Mouse (Mus musculus): Measurements from ENCODE around the gene Ly6g6e.

Ly6g6e gene

DNA sequence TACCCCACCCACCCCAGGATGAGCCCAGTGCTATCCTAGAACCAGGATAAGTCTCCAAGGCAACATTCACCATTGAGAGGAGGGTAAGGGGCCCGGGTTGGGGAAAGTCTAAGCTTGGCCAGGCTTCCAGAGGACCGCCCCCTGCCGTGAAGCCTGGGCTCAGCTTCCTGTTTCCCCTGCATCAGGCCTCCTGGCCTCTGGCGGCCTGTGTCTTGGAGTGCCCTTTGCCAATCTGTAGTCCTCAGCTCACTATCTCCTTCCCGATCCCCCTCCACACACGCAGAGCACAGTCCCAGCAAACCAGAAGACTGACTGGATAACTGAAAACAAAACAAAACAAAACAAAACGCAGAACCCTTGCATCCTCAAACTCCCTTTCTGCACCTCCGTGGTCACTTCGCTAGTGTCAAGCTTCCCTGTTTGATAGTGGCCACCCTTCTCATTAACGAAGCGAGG lies 27.1 kb upstream of the Ly6g6e start, which contains the start of gene Clic1:
Clic1 (plus strand) TSS at position 406 of the 456 bp plus-strand sequence.
- DNase-seq (ENCODE audit: low spot score) = peak; percentile 70

DNA sequence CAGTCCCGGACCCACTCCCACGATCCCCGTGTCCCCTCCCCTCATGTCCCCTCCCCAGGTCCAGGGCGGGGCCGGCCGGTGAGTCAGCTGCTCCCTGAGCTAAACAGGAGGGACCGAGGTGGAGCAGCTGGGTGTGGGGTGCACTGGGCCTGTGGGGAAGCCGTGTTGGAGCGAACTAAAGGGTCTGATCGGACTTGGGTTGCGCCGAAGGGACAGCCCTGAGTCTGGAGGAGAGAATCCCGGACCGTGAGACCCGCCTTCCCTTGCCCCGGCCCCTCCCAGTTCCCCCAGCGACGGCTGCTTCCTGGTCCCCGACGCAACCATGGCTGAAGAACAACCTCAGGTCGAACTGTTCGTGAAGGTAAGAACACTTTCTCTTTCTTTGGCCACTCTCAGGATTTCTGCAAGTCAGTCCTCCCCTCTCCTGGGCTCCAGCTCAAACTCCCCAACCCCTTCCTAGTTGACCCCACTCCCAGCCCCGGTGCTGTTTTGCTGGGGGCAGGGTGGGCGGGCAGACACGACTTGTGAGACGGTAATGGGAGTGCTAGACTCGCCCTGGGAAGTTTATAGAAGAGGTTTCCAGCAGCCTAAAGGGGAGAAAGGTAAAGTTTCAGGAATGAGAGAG lies 26.5 kb upstream of the Ly6g6e start:
- peak; percentile 61 for DNase-seq (ENCODE audit: low spot score)

DNA sequence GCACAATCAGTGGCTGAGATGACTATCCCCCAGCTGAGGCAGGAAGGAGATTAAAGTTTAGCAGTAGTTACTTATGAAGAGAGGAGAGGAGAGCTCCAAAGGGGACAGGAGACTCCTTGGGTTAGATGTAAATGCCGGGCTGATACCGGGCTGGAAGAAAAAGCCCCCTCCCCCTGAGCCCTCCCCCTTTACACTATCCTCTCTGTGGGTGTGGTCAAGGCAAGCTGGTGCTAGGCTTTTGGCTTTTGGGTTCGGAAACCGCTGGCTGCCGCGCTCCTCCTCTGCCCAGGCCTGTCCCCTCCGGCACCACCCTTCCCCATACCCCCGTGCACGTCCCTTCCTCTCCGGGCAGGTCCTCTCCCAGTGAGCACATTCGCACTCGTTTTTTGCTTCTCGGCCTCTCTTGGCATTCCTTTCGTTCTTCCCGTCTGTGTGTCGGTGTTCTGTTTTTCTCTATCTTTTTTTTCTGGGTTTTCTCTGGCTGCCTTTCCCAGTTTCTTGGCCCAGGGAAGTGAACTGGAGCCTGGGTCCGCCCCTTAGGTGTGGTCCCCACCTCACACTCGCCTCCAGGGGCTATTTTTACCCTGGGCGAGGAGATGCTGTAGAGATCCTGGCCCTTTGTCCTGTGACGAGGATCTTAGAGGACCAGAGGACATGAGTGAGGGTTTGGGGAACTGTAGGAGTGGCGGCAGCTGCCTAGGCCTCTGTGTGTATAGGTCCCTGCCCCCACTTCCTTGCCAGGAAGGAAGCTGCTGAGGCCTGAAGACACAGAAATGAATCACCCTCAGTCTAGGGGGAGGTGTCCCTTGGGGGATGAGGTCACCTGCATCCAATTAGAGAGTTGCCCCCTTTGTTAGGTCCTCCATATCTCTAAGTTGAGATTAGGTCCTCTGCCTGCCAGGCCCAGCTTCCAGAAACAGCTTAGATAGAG lies 25.3 kb upstream of the Ly6g6e start:
- DNase-seq (ENCODE audit: low spot score) = peak; percentile 69

GRCm38 (mm10) chr17:35052271-35052798 lies 24.4 kb upstream of the Ly6g6e start:
- no peak for DNase-seq (ENCODE audit: low spot score)

DNA sequence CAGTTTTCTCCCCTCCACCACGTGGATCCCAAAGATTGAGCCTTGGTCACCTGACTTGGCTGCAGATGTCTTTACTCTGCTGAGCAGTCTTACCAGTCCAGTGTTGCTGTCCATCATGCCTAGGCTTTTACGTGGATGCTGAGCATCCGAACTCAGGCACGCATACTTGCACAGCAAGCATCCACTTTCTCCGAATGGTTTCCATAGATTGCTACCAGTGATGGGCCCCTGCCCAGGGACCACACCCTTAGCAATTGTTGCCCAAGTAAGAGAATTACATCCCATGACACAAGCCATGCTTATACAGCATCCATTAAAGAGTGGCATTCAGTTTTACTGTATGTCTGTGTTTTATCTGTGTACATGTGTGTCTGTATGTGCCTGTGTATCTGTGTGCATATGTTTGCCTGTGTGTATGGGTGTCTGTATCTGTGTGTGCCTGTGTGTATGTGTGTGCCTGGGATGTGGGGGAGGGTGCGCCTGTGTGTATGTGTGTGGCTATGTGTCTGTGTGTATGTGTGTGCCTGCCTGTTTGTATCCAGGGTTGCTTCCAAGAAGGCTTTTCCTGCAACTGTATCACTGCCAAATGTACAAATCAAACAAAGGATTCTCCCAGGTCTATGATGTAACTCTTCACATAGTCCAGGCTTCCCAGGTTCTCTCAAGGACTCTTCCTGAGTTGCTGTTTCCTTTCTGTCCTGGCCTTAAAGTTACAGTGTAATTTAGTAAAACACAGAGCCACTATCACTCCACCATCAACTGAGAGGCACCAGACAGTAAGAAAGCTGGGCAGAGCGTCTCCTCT lies 20.8 kb upstream of the Ly6g6e start:
- no peak for DNase-seq (ENCODE audit: low spot score)

GRCm38 (mm10) chr17:35057090-35057489 lies 19.6 kb upstream of the Ly6g6e start:
- DNase-seq (ENCODE audit: low spot score) = no peak

DNA sequence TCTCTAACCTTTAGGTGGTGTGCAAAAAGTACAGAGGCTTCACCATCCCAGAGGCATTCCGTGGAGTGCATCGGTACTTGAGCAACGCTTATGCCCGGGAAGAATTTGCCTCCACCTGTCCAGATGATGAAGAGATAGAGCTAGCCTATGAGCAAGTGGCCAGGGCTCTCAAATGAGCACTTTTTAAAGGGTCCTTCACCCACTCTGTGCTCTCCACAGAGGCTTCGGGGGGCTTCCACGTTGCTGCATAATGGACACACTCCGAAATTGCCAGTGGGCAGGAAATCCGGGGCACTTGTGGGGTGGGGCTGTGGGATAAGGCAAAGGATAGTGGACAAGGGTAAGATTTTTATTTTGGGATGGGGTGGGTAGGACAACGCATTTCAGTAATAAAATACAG lies 18.4 kb upstream of the Ly6g6e start:
- no peak for DNase-seq (ENCODE audit: low spot score)

DNA sequence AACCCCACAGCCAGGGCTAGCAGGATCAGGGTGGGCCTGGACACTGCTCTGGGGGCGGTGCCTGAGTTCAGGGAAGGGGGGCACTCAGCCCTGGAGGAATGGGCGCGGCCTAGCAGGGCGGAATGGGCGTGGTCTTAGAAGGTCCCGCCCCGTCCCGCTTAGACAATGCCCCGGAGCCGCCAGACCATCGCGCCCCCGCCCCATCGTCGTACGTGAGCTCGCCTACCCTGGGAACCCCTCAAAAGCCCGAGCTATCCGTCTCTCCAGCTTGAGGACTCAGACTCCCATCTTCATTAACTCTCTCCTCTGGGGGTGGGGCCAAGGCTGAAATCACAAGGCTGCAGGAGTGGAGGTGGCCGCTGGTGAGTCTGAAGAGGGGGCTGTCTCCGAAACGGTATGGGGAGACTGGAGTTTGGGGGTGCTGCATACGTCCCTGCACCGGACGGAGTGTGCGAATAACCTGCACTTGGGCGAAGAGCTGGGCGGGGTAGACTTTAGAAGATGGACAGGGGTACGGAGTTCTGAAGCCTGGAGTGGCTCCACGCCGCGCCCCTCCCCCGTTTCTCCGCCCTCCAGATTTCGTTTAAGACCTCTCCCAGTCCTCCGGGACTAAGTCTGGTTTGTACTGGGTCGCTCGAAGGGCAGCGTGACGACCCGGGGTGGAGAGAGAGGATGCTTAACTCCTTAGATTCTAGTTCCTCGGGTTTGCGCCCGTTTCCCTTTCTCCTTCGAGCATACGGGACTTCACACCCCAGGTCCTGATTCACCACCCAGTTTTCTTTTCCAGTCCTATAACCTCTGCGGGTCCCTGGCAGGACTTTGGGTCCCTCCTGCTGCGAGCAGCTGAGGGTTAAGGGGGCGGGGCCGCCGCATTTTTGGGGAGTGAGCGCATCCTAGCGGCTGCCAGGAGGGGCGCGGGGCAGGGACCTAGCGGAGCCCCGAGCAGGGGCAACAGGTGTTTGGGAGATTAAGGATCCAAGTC lies 17.5 kb upstream of the Ly6g6e start, which contains the start of gene Ddah2:
Ddah2 (plus strand) TSS at position 125 of the 982 bp plus-strand sequence.
- peak; percentile 81 for DNase-seq (ENCODE audit: low spot score)

DNA sequence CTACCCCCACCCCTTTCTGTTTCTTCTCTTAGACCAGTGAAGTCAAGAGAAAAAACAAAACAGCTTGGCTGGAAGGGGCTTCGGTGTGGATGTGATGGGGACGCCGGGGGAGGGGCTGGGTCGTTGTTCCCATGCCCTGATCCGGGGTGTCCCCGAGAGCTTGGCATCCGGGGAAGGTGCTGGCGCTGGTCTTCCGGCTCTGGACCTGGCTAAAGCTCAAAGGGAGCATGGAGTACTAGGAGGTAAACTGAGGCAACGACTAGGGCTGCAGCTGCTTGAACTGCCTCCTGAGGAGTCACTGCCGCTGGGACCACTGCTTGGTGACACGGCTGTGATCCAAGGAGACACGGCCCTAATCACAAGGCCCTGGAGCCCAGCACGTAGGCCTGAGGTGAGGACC lies 16.6 kb upstream of the Ly6g6e start:
- no peak for DNase-seq (ENCODE audit: low spot score)

- no peak for DNase-seq (ENCODE audit: low spot score)
Measured at GRCm38 (mm10) chr17:35060737-35061297, 15.9 kb upstream of the Ly6g6e start.

DNA sequence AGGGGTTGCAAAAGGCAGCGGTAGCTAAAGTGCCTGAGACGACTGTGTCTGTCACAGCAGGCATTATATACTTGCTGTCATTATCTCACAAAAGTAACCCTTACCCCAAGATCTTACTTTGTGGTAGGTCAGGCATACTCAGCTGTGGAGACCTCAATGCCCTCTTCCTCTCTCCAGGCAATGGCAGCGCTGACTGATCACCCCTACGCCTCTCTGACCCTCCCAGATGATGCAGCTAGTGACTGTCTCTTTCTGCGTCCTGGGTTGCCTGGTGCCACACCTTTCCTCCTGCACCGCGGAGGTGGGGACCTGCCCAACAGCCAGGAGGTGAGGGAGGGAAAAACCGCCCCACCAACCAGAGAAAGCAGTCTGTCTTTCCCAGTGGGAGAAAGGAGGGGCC lies 15.4 kb upstream of the Ly6g6e start:
- no peak for DNase-seq (ENCODE audit: low spot score)

DNA sequence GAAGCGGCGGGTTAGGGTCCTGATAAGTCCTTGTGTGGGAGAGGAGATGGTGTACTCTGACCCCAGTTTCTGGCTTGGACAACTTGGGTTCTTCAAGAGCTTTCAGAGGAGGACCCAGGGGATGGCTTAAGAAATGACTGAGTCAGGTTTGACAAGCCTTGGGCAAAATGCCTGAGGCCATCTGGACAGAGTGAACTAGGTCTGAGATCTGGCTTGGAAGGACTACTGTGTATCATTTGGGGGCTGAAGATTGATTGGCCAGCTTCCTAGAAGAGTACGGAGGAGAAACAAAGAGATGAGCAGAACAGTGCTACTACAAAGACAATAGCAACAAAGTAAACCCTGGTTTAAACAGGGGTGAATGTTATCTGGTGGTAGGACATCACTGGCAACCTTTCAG lies 13.2 kb upstream of the Ly6g6e start:
- DNase-seq (ENCODE audit: low spot score) = peak; percentile 69

DNA sequence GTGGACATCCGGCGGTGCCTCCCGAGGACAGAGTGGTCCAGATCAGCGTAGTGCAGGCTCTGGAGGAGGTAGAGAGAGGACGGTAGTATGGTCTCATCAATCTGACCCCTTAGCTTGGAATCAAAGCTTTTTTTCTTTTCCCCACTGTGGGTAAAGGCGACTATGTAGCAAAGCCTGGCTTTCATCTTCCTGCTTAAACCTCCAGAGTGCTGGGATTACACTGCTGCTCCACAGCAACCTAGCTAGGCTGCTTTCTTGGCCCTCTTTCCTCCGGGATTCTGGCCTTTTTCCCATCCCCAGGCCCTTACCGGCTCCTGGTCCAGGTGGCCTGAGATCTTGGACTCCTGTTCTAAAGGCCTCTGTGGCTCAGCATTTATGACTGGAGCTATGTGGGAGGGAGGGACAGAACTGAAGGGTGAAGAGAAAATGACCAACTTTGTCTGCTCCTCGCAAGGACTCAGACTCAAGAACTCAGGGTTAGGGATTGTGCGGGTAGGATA lies 12.3 kb upstream of the Ly6g6e start:
- no peak for DNase-seq (ENCODE audit: low spot score)

- DNase-seq (ENCODE audit: low spot score) = peak; percentile 67
Measured at GRCm38 (mm10) chr17:35064951-35065947, 11.5 kb upstream of the Ly6g6e start, which contains the start of gene Ly6g6c. Gene Ly6g6c (plus strand): TSS chr17:35065388.

GRCm38 (mm10) chr17:35066084-35066483 lies 10.6 kb upstream of the Ly6g6e start, which contains the start of gene Mpig6b:
Gene Mpig6b (minus strand): TSS chr17:35066184.
- DNase-seq (ENCODE audit: low spot score) = no peak

DNA sequence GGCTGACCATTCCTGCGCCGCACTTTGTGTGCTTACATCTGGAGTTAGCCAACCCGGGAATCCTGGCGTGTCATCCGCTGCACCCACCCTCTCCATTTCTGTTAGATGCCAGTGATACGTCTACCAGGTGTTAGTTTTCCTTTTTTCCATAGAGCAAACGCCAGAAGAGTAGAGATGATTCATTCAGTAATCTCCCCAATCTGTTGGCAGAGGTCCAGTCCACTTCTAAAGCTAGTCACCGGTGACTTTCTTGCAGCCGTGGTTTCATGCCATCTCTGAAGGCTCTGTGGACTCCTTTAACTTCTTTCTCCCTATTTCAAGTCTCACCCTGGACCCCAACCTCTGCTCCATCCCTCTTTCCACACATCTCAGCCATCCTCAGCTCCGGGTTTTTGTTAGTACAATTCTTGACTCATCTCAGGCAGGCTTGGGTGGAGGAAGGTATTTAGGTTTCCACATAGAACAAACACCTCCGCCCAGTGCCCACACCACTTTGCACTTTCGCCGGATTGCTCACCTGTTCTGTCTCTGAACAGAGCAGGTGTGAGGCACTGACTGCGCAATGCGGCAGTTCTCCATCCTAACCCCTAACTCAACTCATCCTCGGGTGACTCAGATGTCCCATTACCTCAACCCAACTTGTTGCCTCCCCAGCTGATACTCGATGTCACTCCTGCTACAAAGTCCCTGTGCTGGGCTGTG lies 8.3 kb upstream of the Ly6g6e start:
- DNase-seq (ENCODE audit: low spot score) = no peak

- DNase-seq (ENCODE audit: low spot score) = no peak
Measured at GRCm38 (mm10) chr17:35070556-35071229, 6.0 kb upstream of the Ly6g6e start.

- DNase-seq (ENCODE audit: low spot score) = no peak
Measured at GRCm38 (mm10) chr17:35071454-35071853, 5.2 kb upstream of the Ly6g6e start.
